Mouse (Mus musculus) lung, postnatal 0 days (tissue): Measurements from ENCODE around the gene Tmem259. TPM values are rescaled to one million over a fixed set of nuclear protein-coding genes. Genes with fewer than 3 reads are reported as not detected.

ENCODE experiments used
- ATAC-seq: fragments of 200-750 bp; cut with Nextera tagmentation; 2 replicates; pipeline ENCODE4 v1.8.0; 2017; ENCODE audit warnings: moderate library complexity
- DNase-seq: peaks from one replicate; pipeline ENCODE4 v3.0.0-alpha.2; 2016; ENCODE audit warnings: low spot score
- H3K27ac ChIP-seq: fragments of 300-500 bp; sonication (generic); 2 replicates; pipeline ENCODE4 v1.5.1; 2014; ENCODE audit warnings: antibody characterized with exemption, mild to moderate bottlenecking, low read length, mixed read lengths
- H3K27me3 ChIP-seq: fragments of 300-500 bp; sonication (generic); replicated peaks from 2 replicates; pipeline ENCODE4 v1.6.1; 2014; ENCODE audit warnings: low read length, mixed read lengths; ENCODE audit not compliant: insufficient read depth
- H3K36me3 ChIP-seq: fragments of 300-500 bp; sonication (generic); 2 replicates; pipeline ENCODE4 v1.6.1; 2014; ENCODE audit warnings: low read length, mixed read lengths; ENCODE audit not compliant: insufficient read depth
- H3K4me1 ChIP-seq: fragments of 300-500 bp; sonication (generic); 2 replicates; pipeline ENCODE4 v1.6.1; 2014; ENCODE audit warnings: antibody characterized with exemption, low read depth, low read length, mixed read lengths; ENCODE audit not compliant: insufficient read depth
- H3K4me2 ChIP-seq: fragments of 300-500 bp; sonication (generic); replicated peaks from 2 replicates; pipeline ENCODE4 v1.6.1; 2014; ENCODE audit warnings: low read depth, mild to moderate bottlenecking, low read length, moderate library complexity, mixed read lengths
- H3K4me3 ChIP-seq: fragments of 300-500 bp; sonication (generic); 2 replicates; pipeline ENCODE4 v1.5.1; 2014; ENCODE audit warnings: low read depth, low read length
- H3K9ac ChIP-seq: fragments of 300-500 bp; sonication (generic); replicated peaks from 2 replicates; pipeline ENCODE4 v1.6.1; 2014; ENCODE audit warnings: low read depth, mild to moderate bottlenecking
- H3K9me3 ChIP-seq: fragments of 300-500 bp; sonication (generic); 2 replicates; pipeline ENCODE4 v1.6.1; 2016; ENCODE audit warnings: low read length, mixed read lengths
- CTCF ChIP-seq: IDR thresholded peaks from 2 replicates; pipeline ENCODE4 v1.5.1; 2016; ENCODE audit warnings: antibody characterized with exemption, mild to moderate bottlenecking
- EP300 ChIP-seq: IDR thresholded peaks from 2 replicates; pipeline ENCODE4 v1.6.1; 2016; ENCODE audit warnings: antibody characterized with exemption, mild to moderate bottlenecking, control low read depth
- WGBS: fragments of 180-500 bp; shearing (Covaris S2); extraction: QIAGEN DNeasy Blood & Tissue Kit; methylation state at CpG from one replicate; pipeline ENCODE4 v1.1.7; 2014; 5-methylcytosine and 5-hydroxymethylcytosine counted together
- polyA plus RNA-seq: library from polyadenylated mRNA; unstranded; fragments of >200 nt; fragmentation: Nextera tagmentation; extraction: Ambion mirVana; gene quantifications from 2 replicates; pipeline ENCODE4 v1.2.1, GENCODE M21; 2015

The Tmem259 gene
- polyA plus RNA-seq, 1 experiment from 2014 or later: 27.6 TPM

DNA sequence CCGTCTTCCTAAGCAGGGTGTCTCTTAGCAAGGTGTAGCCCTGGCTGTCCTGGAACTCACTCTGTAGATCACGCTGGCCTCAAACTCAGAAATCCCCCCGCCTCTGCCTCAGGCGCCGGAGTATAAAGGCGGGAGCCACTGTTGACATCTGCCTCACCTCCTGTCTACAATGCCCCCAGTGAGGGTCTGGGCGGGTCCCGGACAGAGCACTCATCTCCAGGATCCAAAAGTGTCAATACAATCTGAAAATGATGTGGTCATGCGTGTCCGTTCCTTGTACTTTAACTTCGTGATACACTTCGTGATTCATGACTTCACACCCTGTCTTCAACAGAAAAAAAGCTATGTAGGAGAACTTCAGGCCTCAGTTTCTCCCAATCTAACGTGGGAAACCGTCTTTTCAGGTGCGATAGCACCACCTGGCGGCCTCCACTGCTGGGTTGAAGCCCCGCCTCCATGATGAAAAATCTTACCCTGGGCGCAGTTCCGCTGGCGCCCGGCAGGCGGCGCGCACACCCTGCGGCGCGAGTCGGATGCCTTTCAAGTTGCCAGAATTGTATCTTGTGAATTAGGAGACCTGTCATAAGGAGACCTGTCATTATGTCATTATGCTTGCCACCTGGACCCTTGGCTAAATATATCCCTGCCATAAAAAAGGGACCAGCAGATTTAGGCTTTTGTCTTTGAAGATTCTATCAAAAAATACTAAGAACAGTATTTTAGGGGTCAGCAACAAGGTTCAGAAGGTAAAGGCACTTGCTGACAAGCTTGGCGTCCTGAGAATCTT, 58.9 kb downstream of the Tmem259 start:
- peaks cover 24% of the 10 kb centered on the region for H3K4me1 ChIP-seq
- no peaks in the 10 kb centered on the region for H3K9me3 ChIP-seq
- ATAC-seq: peak; percentile 10; the same call in 1 of the 2 replicates
- TF ChIP-seq CTCF (peak; percentile 100), EP300 (no peak)
- no peak overlapping the region for H3K4me3 ChIP-seq
- peak; percentile 89 for DNase-seq
- WGBS: 11% methylated on average over 29 of the region's 29 CpGs
- peak overlapping the region; percentile 90; the same call in 1 of the 2 replicates for H3K4me2 ChIP-seq
- no peak overlapping the region for H3K9ac ChIP-seq
- no peaks in the 10 kb centered on the region for H3K36me3 ChIP-seq
- peaks cover 26% of the 10 kb centered on the region for H3K27me3 ChIP-seq
- H3K27ac ChIP-seq: peak overlapping the region; percentile 95; the same call in 1 of the 2 replicates

Other genes starting within 250 kb of the Tmem259 start
- gene Polrmt, start 237.7 kb downstream of the Tmem259 start, polyA plus RNA-seq: 17.4 and 22.4 TPM in 2 replicates
- gene Fgf22, start 229.3 kb downstream of the Tmem259 start, polyA plus RNA-seq: 0.18 TPM in 1 of 2 replicates, not detected in the other
- gene Rnf126, start 217.4 kb downstream of the Tmem259 start, polyA plus RNA-seq: 40.5 and 45.9 TPM in 2 replicates
- 38.6 and 39.9 TPM in 2 replicates for gene Fstl3, start 207.1 kb downstream of the Tmem259 start, polyA plus RNA-seq
- 0.11 and 0.31 TPM in 2 replicates for gene Prss57, start 193.4 kb downstream of the Tmem259 start, polyA plus RNA-seq
- gene Palm, start 190.8 kb downstream of the Tmem259 start, polyA plus RNA-seq: 29.6 and 30.8 TPM in 2 replicates
- gene Misp, start 163.3 kb downstream of the Tmem259 start, polyA plus RNA-seq: 10.5 and 10.6 TPM in 2 replicates
- 107 and 109 TPM in 2 replicates for gene Ptbp1, start 129.9 kb downstream of the Tmem259 start, polyA plus RNA-seq
- 2.2 and 2.4 TPM in 2 replicates for gene Prtn3, start 109.9 kb downstream of the Tmem259 start, polyA plus RNA-seq
- 3.9 and 4.8 TPM in 2 replicates for gene Plppr3, start 109.7 kb downstream of the Tmem259 start, polyA plus RNA-seq
- gene Elane, start 98.1 kb downstream of the Tmem259 start, polyA plus RNA-seq: 0.92 TPM in 1 of 2 replicates, not detected in the other
- not detected in 2 replicates for gene Cfd, start 93.5 kb downstream of the Tmem259 start, polyA plus RNA-seq
- 32.0 and 32.8 TPM in 2 replicates for gene Med16, start 75.4 kb downstream of the Tmem259 start, polyA plus RNA-seq
- gene Gm26602, start 73.5 kb downstream of the Tmem259 start, polyA plus RNA-seq: not detected in 2 replicates
- gene Kiss1r, start 67.4 kb downstream of the Tmem259 start, polyA plus RNA-seq: 1.6 and 1.7 TPM in 2 replicates
- 123 and 129 TPM in 2 replicates for gene R3hdm4, start 63.1 kb downstream of the Tmem259 start, polyA plus RNA-seq
- gene Arid3a, start 57.3 kb downstream of the Tmem259 start, polyA plus RNA-seq: 4.8 and 7.1 TPM in 2 replicates
- 32.8 and 44.2 TPM in 2 replicates for gene Wdr18, start 24.2 kb downstream of the Tmem259 start, polyA plus RNA-seq
- gene Grin3b, start 13.6 kb downstream of the Tmem259 start, polyA plus RNA-seq: 0.24 and 0.32 TPM in 2 replicates
- gene Cnn2, start 4.3 kb upstream of the Tmem259 start, polyA plus RNA-seq: 483 and 567 TPM in 2 replicates
- 5.5 and 6.5 TPM in 2 replicates for gene Abca7, start 12.2 kb upstream of the Tmem259 start, polyA plus RNA-seq
- gene Arhgap45, start 32.3 kb upstream of the Tmem259 start, polyA plus RNA-seq: 20.1 and 22.2 TPM in 2 replicates
- 178 and 202 TPM in 2 replicates for gene Polr2e, start 55.5 kb upstream of the Tmem259 start, polyA plus RNA-seq
- gene Gpx4, start 62.8 kb upstream of the Tmem259 start, polyA plus RNA-seq: 1,058 and 1,082 TPM in 2 replicates
- gene Sbno2, start 121.2 kb upstream of the Tmem259 start, polyA plus RNA-seq: 17.5 and 26.4 TPM in 2 replicates
- 19.0 and 19.8 TPM in 2 replicates for gene Stk11, start 131.5 kb upstream of the Tmem259 start, polyA plus RNA-seq
- 463 and 491 TPM in 2 replicates for gene Atp5d, start 154.3 kb upstream of the Tmem259 start, polyA plus RNA-seq
- gene Cbarp, start 156.5 kb upstream of the Tmem259 start, polyA plus RNA-seq: 5.1 and 5.5 TPM in 2 replicates
- gene Midn, start 163.9 kb upstream of the Tmem259 start, polyA plus RNA-seq: 13.2 and 14.2 TPM in 2 replicates
- gene Cirbp, start 181.7 kb upstream of the Tmem259 start, polyA plus RNA-seq: 203 and 305 TPM in 2 replicates
- 10.4 and 11.7 TPM in 2 replicates for gene 1600002K03Rik, start 188.6 kb upstream of the Tmem259 start, polyA plus RNA-seq
- 5.1 and 6.9 TPM in 2 replicates for gene Efna2, start 195.2 kb upstream of the Tmem259 start, polyA plus RNA-seq
- 34.0 and 36.9 TPM in 2 replicates for gene Mum1, start 242.1 kb upstream of the Tmem259 start, polyA plus RNA-seq